8 mouse cellular contexts compared by ENCODE assay signal in genomic region chr2:5844181-5844872, GRCm38 (mm10). TPM values are rescaled to one million over a fixed set of nuclear protein-coding genes. Genes with fewer than 3 reads are reported as not detected.
DNase-seq lines count a peak whose midpoint lies in the region; ATAC-seq and TF ChIP-seq lines count a peak whose summit lies in the region.

No protein-coding gene starts in this region.

- TF ChIP-seq CTCF in lung, adult 2 months (IDR thresholded peaks at IDR 0.05; ENCODE audit: insufficient read depth, low read length), result no peak

- H3K9ac ChIP-seq in embryonic facial prominence, embryonic 11.5 days (replicated peaks; ENCODE audit: low read length), result peak overlapping the region; percentile 75

- WGBS in lung, adult 2 months, result 3% methylated on average over 23 of the region's 23 CpGs
- 5% methylated on average over 23 of the region's 23 CpGs for WGBS in embryonic facial prominence, embryonic 11.5 days

- H3K27me3 ChIP-seq in embryonic facial prominence, embryonic 11.5 days (ENCODE audit: control insufficient read depth, insufficient read depth, low read length), result no peaks in the 10 kb centered on the region
- no peaks in the 10 kb centered on the region for H3K27me3 ChIP-seq in myocyte (ENCODE audit: control insufficient read depth, insufficient read depth, insufficient read length)

- no peak for TF ChIP-seq POLR2A in lung, adult 2 months (IDR thresholded peaks at IDR 0.05; ENCODE audit: borderline replicate concordance, extremely low read depth, low read depth, low read length)
- TF ChIP-seq POLR2A in myocyte (IDR thresholded peaks at IDR 0.05; ENCODE audit: insufficient read length, low read depth), result no peak

- H3K4me2 ChIP-seq in embryonic facial prominence, embryonic 11.5 days (ENCODE audit: low read depth, low read length), result peak overlapping the region; percentile 57
- peak overlapping the region; percentile 67 for H3K4me2 ChIP-seq in myocyte (ENCODE audit: low read depth)

- H3K4me1 ChIP-seq in lung, adult 2 months (ENCODE audit: control insufficient read depth, insufficient read depth, low read length), result no peaks in the 10 kb centered on the region
- no peaks in the 10 kb centered on the region for H3K4me1 ChIP-seq in embryonic facial prominence, embryonic 11.5 days (ENCODE audit: control insufficient read depth, insufficient read depth, low read length)

- H3K9me3 ChIP-seq in embryonic facial prominence, embryonic 11.5 days (replicated peaks; ENCODE audit: control insufficient read depth, low read length), result no peaks in the 10 kb centered on the region

- H3K4me3 ChIP-seq in lung, adult 2 months (replicated peaks; ENCODE audit: extremely low read depth, low read depth, low read length), result peak overlapping the region; percentile 100
- H3K4me3 ChIP-seq in embryonic facial prominence, embryonic 11.5 days (ENCODE audit: low read depth, low read length), result peak overlapping the region; percentile 73
- H3K4me3 ChIP-seq in myocyte, result peak overlapping the region; percentile 79

- 0 out of 2 replicates have a peak, but pooled peaks have one; percentile 21 for ATAC-seq in embryonic facial prominence, embryonic 11.5 days (replicated peaks; ENCODE audit: insufficient number of reproducible peaks, low FRiP score, low TSS enrichment, low read depth)
- ATAC-seq in inflammation-experienced regulatory T-cells, adult 6 months, result peak; percentile 22

- no peak for DNase-seq in lung, adult 2 months
- no peak for DNase-seq in lung, postnatal 4 days
- no peak for DNase-seq in embryonic facial prominence, embryonic 11.5 days (ENCODE audit: low spot score)
- DNase-seq in cerebellum, adult 9-11 months, result no peak
- DNase-seq in layer of hippocampus, adult 9-10 months (ENCODE audit: low spot score), result no peak
- DNase-seq in cerebellum, adult 9-10 months, result no peak

- H3K36me3 ChIP-seq in embryonic facial prominence, embryonic 11.5 days (replicated peaks; ENCODE audit: control insufficient read depth, insufficient read depth, low read depth, low read length), result peaks cover 17% of the 10 kb centered on the region
- peaks cover 19% of the 10 kb centered on the region for H3K36me3 ChIP-seq in myocyte (ENCODE audit: control insufficient read depth, insufficient read depth)

- no peak overlapping the region; the same call in 1 of the 2 replicates for H3K27ac ChIP-seq in embryonic facial prominence, embryonic 11.5 days (replicated peaks; ENCODE audit: low read depth, low read length)

- H3K79me2 ChIP-seq in myocyte (ENCODE audit: control insufficient read depth, insufficient read depth), result peaks cover 52% of the 10 kb centered on the region

- H3ac ChIP-seq in myocyte (ENCODE audit: control insufficient read depth, insufficient read length), result peak overlapping the region; percentile 48

TF ChIP-seq in myocyte, 11 proteins besides CTCF, POLR2A, EP300 and RAD21:
- TF ChIP-seq USF1 (IDR thresholded peaks at IDR 0.05; ENCODE audit: low read depth), result no peak
- no peak for TF ChIP-seq MYOG (IDR thresholded peaks at IDR 0.05; ENCODE audit: control insufficient read depth in 1 of 3, insufficient read depth in 1 of 3, insufficient read length in 2 of 3, low read depth in 2 of 3)
- TF ChIP-seq MAX (IDR thresholded peaks at IDR 0.05; ENCODE audit: low read depth), result no peak
- TF ChIP-seq POLR2AphosphoS2 (IDR thresholded peaks at IDR 0.05; ENCODE audit: insufficient read length, low read depth), result no peak

RNA-seq across cellular contexts. Expression of gene Nudt5, which starts 0.5 kb away (rescaled TPM):
- polyA plus RNA-seq in lung, adult 2 months (2012; rRNA removed), result 3.8 and 6.9 TPM in 2 replicates
- polyA plus RNA-seq in embryonic facial prominence, embryonic 11.5 days (2014; fragmentation: Nextera tagmentation; extraction: Ambion mirVana), result 93.9 and 99.8 TPM in 2 replicates
- 10 to 100 TPM; 44.8 to 87.6 (median 51.4) TPM for polyA plus RNA-seq in inflammation-experienced regulatory T-cells, adult 6 months (2017; shearing (Covaris generic))
- 38.1 TPM for polyA plus RNA-seq in myocyte (2012; fragmentation: generic; extraction: Trizol)

RNA-seq across cellular contexts. Expression of gene Cdc123, which starts 0.6 kb away (rescaled TPM):
- 31.4 and 54.6 TPM in 2 replicates for polyA plus RNA-seq in lung, adult 2 months (2012; rRNA removed)
- 309 and 334 TPM in 2 replicates for polyA plus RNA-seq in embryonic facial prominence, embryonic 11.5 days (2014; fragmentation: Nextera tagmentation; extraction: Ambion mirVana)
- polyA plus RNA-seq in inflammation-experienced regulatory T-cells, adult 6 months (2017; shearing (Covaris generic)), result 100 to 1,000 TPM; 136 to 251 (median 179) TPM
- 102 TPM for polyA plus RNA-seq in myocyte (2012; fragmentation: generic; extraction: Trizol)

RNA-seq across cellular contexts. Expression of gene Gm13199, which starts 18.4 kb away (rescaled TPM):
- polyA plus RNA-seq in lung, adult 2 months (2012; rRNA removed), result 1.3 and 1.5 TPM in 2 replicates
- polyA plus RNA-seq in embryonic facial prominence, embryonic 11.5 days (2014; fragmentation: Nextera tagmentation; extraction: Ambion mirVana), result 2.2 and 3.0 TPM in 2 replicates
- 1 to 10 TPM; 1.7 to 2.3 (median 1.8) TPM for polyA plus RNA-seq in inflammation-experienced regulatory T-cells, adult 6 months (2017; shearing (Covaris generic))
- 0.24 TPM for polyA plus RNA-seq in myocyte (2012; fragmentation: generic; extraction: Trizol)

RNA-seq across cellular contexts. Expression of gene Sec61a2, which starts 50.9 kb away (rescaled TPM):
- 20.7 and 37.4 TPM in 2 replicates for polyA plus RNA-seq in lung, adult 2 months (2012; rRNA removed)
- polyA plus RNA-seq in embryonic facial prominence, embryonic 11.5 days (2014; fragmentation: Nextera tagmentation; extraction: Ambion mirVana), result 81.0 and 82.7 TPM in 2 replicates
- polyA plus RNA-seq in inflammation-experienced regulatory T-cells, adult 6 months (2017; shearing (Covaris generic)), result 10 to 100 TPM; 13.5 to 27.1 (median 15.8) TPM
- polyA plus RNA-seq in myocyte (2012; fragmentation: generic; extraction: Trizol), result 28.2 TPM
